Mouse (Mus musculus) C2C12 (cell line): ENCODE results near the gene Dnajc13. TPM values are rescaled to one million over a fixed set of nuclear protein-coding genes. Genes with fewer than 3 reads are reported as not detected.

Experiments used
- H3K27me3 ChIP-seq: one replicate; pipeline ENCODE4 v1.6.1; 2011; ENCODE audit not compliant: control insufficient read depth, insufficient read depth, insufficient read length
- H3K36me3 ChIP-seq: one replicate; pipeline ENCODE4 v1.6.1; 2011; ENCODE audit not compliant: control insufficient read depth, insufficient read depth
- H3K4me3 ChIP-seq: one replicate; pipeline ENCODE4 v1.5.1; 2011; ENCODE audit warnings: mild to moderate bottlenecking, control low read depth; ENCODE audit not compliant: poor library complexity, insufficient read depth, severe bottlenecking
- H3K79me2 ChIP-seq: one replicate; pipeline ENCODE4 v1.6.1; 2011; ENCODE audit not compliant: control insufficient read depth, insufficient read depth
- H3K79me3 ChIP-seq: one replicate; pipeline ENCODE4 v1.6.1; 2011; ENCODE audit warnings: low read depth, control low read depth
- H3ac ChIP-seq: one replicate; pipeline ENCODE3; 2011; ENCODE audit warnings: low read depth; ENCODE audit not compliant: control insufficient read depth, insufficient read length
- CEBPB ChIP-seq: IDR thresholded peaks from one replicate; pipeline ENCODE4 v1.6.1; 2011; ENCODE audit warnings: low read depth, mild to moderate bottlenecking, control low read depth, moderate library complexity
- CTCF ChIP-seq: IDR thresholded peaks from one replicate; pipeline ENCODE4 v1.5.1; 2011; ENCODE audit not compliant: control insufficient read depth, insufficient read depth, insufficient read length
- FOSL1 ChIP-seq: IDR thresholded peaks from one replicate; pipeline ENCODE4 v1.8.0; 2011; ENCODE audit warnings: mild to moderate bottlenecking, low read length; ENCODE audit not compliant: poor library complexity, insufficient read depth, severe bottlenecking
- MAX ChIP-seq: IDR thresholded peaks from one replicate; pipeline ENCODE4 v1.6.1; 2011; ENCODE audit warnings: mild to moderate bottlenecking, control low read depth
- MYOD1 ChIP-seq: IDR thresholded peaks from one replicate; pipeline ENCODE4 v1.6.1; 2011; ENCODE audit warnings: low read depth; ENCODE audit not compliant: control insufficient read depth, insufficient read length
- MYOG ChIP-seq: IDR thresholded peaks from one replicate; pipeline ENCODE4 v1.6.1; 2011; ENCODE audit not compliant: control insufficient read depth, insufficient read length; ENCODE audit errors: extremely low read depth
- USF1 ChIP-seq: IDR thresholded peaks from one replicate; pipeline ENCODE4 v1.6.1; 2011; ENCODE audit warnings: low read depth, mild to moderate bottlenecking, control low read depth, moderate library complexity
- polyA plus RNA-seq: library from polyadenylated mRNA; unstranded; fragments of >200 nt; fragmentation: generic; extraction: Trizol; gene quantifications from one replicate; pipeline ENCODE4 v1.2.1, GENCODE M21; 2012; ENCODE audit warnings: missing spikeins

Dnajc13 gene
- polyA plus RNA-seq, 1 experiment, result 13.5 TPM

GRCm38 (mm10) chr9:104161117-104161516 lies 101.6 kb downstream of the Dnajc13 start:
- no peaks in the 10 kb centered on the region for H3K27me3 ChIP-seq
- TF ChIP-seq USF1, result no peak
- no peak for TF ChIP-seq FOSL1
- no peak for TF ChIP-seq CEBPB
- TF ChIP-seq MAX, result no peak
- no peak for TF ChIP-seq MYOD1
- TF ChIP-seq CTCF, result no peak
- TF ChIP-seq MYOG, result no peak
- no peaks in the 10 kb centered on the region for H3K79me3 ChIP-seq
- H3K79me2 ChIP-seq, result no peaks in the 10 kb centered on the region
- H3ac ChIP-seq, result no peak overlapping the region
- no peak overlapping the region for H3K4me3 ChIP-seq
- H3K36me3 ChIP-seq, result peaks cover 83% of the 10 kb centered on the region

- TF ChIP-seq FOSL1 (no peak), CTCF (no peak), MYOG (no peak), MAX (no peak), MYOD1 (no peak), USF1 (no peak), CEBPB (no peak)
- Histone ChIP-seq H3ac (no peak overlapping the region), H3K27me3 (no peaks in the 10 kb centered on the region), H3K79me3 (no peaks in the 10 kb centered on the region), H3K79me2 (no peaks in the 10 kb centered on the region), H3K36me3 (peaks cover 63% of the 10 kb centered on the region), H3K4me3 (no peak overlapping the region)
Observed at GRCm38 (mm10) chr9:104157291-104157690, 105.4 kb downstream of the Dnajc13 start.

GRCm38 (mm10) chr9:104156506-104156905 lies 106.2 kb downstream of the Dnajc13 start:
- Histone ChIP-seq H3K4me3 (no peak overlapping the region), H3K27me3 (no peaks in the 10 kb centered on the region), H3K79me2 (no peaks in the 10 kb centered on the region), H3K36me3 (peaks cover 60% of the 10 kb centered on the region), H3ac (no peak overlapping the region), H3K79me3 (no peaks in the 10 kb centered on the region)
- no peak for TF ChIP-seq MAX
- TF ChIP-seq USF1, result no peak

GRCm38 (mm10) chr9:104155100-104155715 lies 107.5 kb downstream of the Dnajc13 start:
- Histone ChIP-seq H3K79me2 (no peaks in the 10 kb centered on the region), H3K27me3 (no peaks in the 10 kb centered on the region), H3K79me3 (no peaks in the 10 kb centered on the region), H3K4me3 (no peak overlapping the region), H3ac (no peak overlapping the region), H3K36me3 (peaks cover 55% of the 10 kb centered on the region)
- TF ChIP-seq MYOG (no peak), CEBPB (no peak), CTCF (no peak), MYOD1 (no peak), MAX (no peak), USF1 (no peak), FOSL1 (no peak)

- H3K79me2 ChIP-seq, result no peaks in the 10 kb centered on the region
- no peaks in the 10 kb centered on the region for H3K79me3 ChIP-seq
- H3K36me3 ChIP-seq, result peaks cover 30% of the 10 kb centered on the region
- H3ac ChIP-seq, result no peak overlapping the region
- no peaks in the 10 kb centered on the region for H3K27me3 ChIP-seq
- TF ChIP-seq CEBPB, result no peak
- TF ChIP-seq MYOG, result no peak
- TF ChIP-seq USF1, result no peak
- TF ChIP-seq FOSL1, result no peak
- TF ChIP-seq MAX, result no peak
- TF ChIP-seq CTCF, result no peak
- TF ChIP-seq MYOD1, result no peak
- no peak overlapping the region for H3K4me3 ChIP-seq
Observed at GRCm38 (mm10) chr9:104152121-104152520, 110.6 kb downstream of the Dnajc13 start.

GRCm38 (mm10) chr9:104148969-104149368 lies 113.8 kb downstream of the Dnajc13 start:
- H3K4me3 ChIP-seq, result no peak overlapping the region
- H3K79me3 ChIP-seq, result no peaks in the 10 kb centered on the region
- no peaks in the 10 kb centered on the region for H3K79me2 ChIP-seq
- H3K36me3 ChIP-seq, result peaks cover 15% of the 10 kb centered on the region
- no peak overlapping the region for H3ac ChIP-seq
- no peaks in the 10 kb centered on the region for H3K27me3 ChIP-seq
- no peak for TF ChIP-seq USF1
